Mouse (Mus musculus) CH12.LX (cell line): Measurements from ENCODE around the gene Cmtm4. TPM values are rescaled to one million over a fixed set of nuclear protein-coding genes. Genes with fewer than 3 reads are reported as not detected.

Experiments used
- DNase-seq: peaks from one replicate; pipeline ENCODE4 v3.0.0-alpha.2; 2013; ENCODE audit errors: extremely low read depth
- H3K27ac ChIP-seq: 2 replicates; pipeline ENCODE4 v1.5.1; 2012; ENCODE audit warnings: low read depth, mild to moderate bottlenecking, control low read depth, moderate library complexity; ENCODE audit not compliant: insufficient read depth
- H3K27me3 ChIP-seq: replicated peaks from 2 replicates; pipeline ENCODE3; 2012; ENCODE audit warnings: inconsistent platforms
- H3K36me3 ChIP-seq, 2 experiments: replicated peaks in 1 of 2; 2 replicates each; pipeline versions ENCODE3 to v1.6.1; 2012; ENCODE audit warnings: inconsistent platforms in 1 of 2, low read length in 1 of 2, mild to moderate bottlenecking in 1 of 2, mixed read lengths in 1 of 2, moderate library complexity in 1 of 2; ENCODE audit not compliant: control insufficient read depth in 1 of 2, insufficient read depth in 1 of 2
- H3K4me1 ChIP-seq, 2 experiments: 2 replicates each; pipeline ENCODE4 v1.6.1; 2012; ENCODE audit warnings: inconsistent platforms in 1 of 2, moderate library complexity in 1 of 2; ENCODE audit not compliant: insufficient read depth in 2 of 2, control insufficient read depth in 1 of 2
- H3K4me2 ChIP-seq: 2 replicates; pipeline ENCODE4 v1.6.1; 2012; ENCODE audit warnings: low read depth, mild to moderate bottlenecking, control low read depth; ENCODE audit not compliant: poor library complexity, insufficient read depth, severe bottlenecking
- H3K4me3 ChIP-seq, 3 experiments: fragments of 150-350 bp in 1 of 3; sonication (generic) in 1 of 3; replicated peaks in 1 of 3; 2 replicates each; pipeline versions ENCODE3 to v1.5.1; 2011 to 2012; ENCODE audit warnings: low read depth in 2 of 3, low read length in 2 of 3, mild to moderate bottlenecking in 2 of 3, moderate library complexity in 2 of 3, control low read depth in 1 of 3, improper control_type of control experiment in 1 of 3, inconsistent platforms in 1 of 3, mixed read lengths in 1 of 3; ENCODE audit not compliant: poor library complexity in 1 of 3
- H3K79me2 ChIP-seq: replicated peaks from 2 replicates; pipeline ENCODE4 v1.6.1; 2012; ENCODE audit warnings: mild to moderate bottlenecking, moderate library complexity; ENCODE audit not compliant: control insufficient read depth, poor library complexity, insufficient read depth, severe bottlenecking; ENCODE audit errors: extremely low read depth
- H3K9ac ChIP-seq: 2 replicates; pipeline ENCODE4 v1.6.1; 2012; ENCODE audit warnings: low read depth, mild to moderate bottlenecking, control low read depth, moderate library complexity; ENCODE audit not compliant: insufficient read depth
- H3K9me3 ChIP-seq: replicated peaks from 2 replicates; pipeline ENCODE3; 2012; ENCODE audit warnings: low read length, inconsistent platforms, mixed read lengths
- CHD2 ChIP-seq: IDR thresholded peaks from 2 replicates; pipeline ENCODE4 v1.6.1; 2011; ENCODE audit warnings: low read length, improper control_type of control experiment
- CTCF ChIP-seq, 2 experiments: IDR thresholded peaks in 1 of 2; conservative IDR thresholded peaks in 1 of 2; 2 replicates each; pipeline ENCODE4 v1.5.1; 2011 to 2012; ENCODE audit warnings: low read depth in 2 of 2, low read length in 2 of 2, improper control_type of control experiment in 1 of 2, inconsistent platforms in 1 of 2, mild to moderate bottlenecking in 1 of 2, moderate library complexity in 1 of 2
- ELF1 ChIP-seq: IDR thresholded peaks from 2 replicates; pipeline ENCODE4 v1.6.1; 2014; ENCODE audit warnings: low read depth, mild to moderate bottlenecking, inconsistent platforms, low read length, improper control_type of control experiment
- JUND ChIP-seq: conservative IDR thresholded peaks from 2 replicates; pipeline ENCODE4 v1.6.1; 2011; ENCODE audit warnings: low read depth, low read length, improper control_type of control experiment
- KAT2A ChIP-seq: IDR thresholded peaks from 2 replicates; pipeline ENCODE4 v1.6.1; 2012; ENCODE audit warnings: low read length, improper control_type of control experiment, inconsistent platforms; ENCODE audit not compliant: insufficient replicate concordance
- MAFK ChIP-seq: IDR thresholded peaks from 2 replicates; pipeline ENCODE4 v1.6.1; 2011; ENCODE audit warnings: low read length, improper control_type of control experiment; ENCODE audit not compliant: insufficient replicate concordance
- MXI1 ChIP-seq: IDR thresholded peaks from 2 replicates; pipeline ENCODE4 v1.6.1; 2011; ENCODE audit warnings: mild to moderate bottlenecking, low read depth, low read length, improper control_type of control experiment
- NRF1 ChIP-seq: IDR thresholded peaks from 2 replicates; pipeline ENCODE4 v1.6.1; 2014; ENCODE audit warnings: low read depth, mild to moderate bottlenecking, inconsistent platforms, low read length, improper control_type of control experiment, moderate library complexity
- PAX5 ChIP-seq: IDR thresholded peaks from 2 replicates; pipeline ENCODE4 v1.6.1; 2012; ENCODE audit warnings: low read length, inconsistent platforms, mixed read lengths
- RAD21 ChIP-seq: IDR thresholded peaks from 2 replicates; pipeline ENCODE4 v1.6.1; 2011; ENCODE audit warnings: low read depth, mild to moderate bottlenecking, low read length, improper control_type of control experiment, moderate library complexity
- SMC3 ChIP-seq: IDR thresholded peaks from 2 replicates; pipeline ENCODE4 v1.6.1; 2011; ENCODE audit warnings: low read depth, low read length, improper control_type of control experiment
- TBP ChIP-seq: conservative IDR thresholded peaks from 2 replicates; pipeline ENCODE4 v1.6.1; 2011; ENCODE audit warnings: low read depth, low read length, improper control_type of control experiment
- UBTF ChIP-seq: IDR thresholded peaks from 2 replicates; pipeline ENCODE4 v1.6.1; 2012; ENCODE audit warnings: low read depth, mild to moderate bottlenecking, inconsistent platforms, low read length, improper control_type of control experiment, moderate library complexity
- USF1 ChIP-seq: IDR thresholded peaks from 2 replicates; pipeline ENCODE4 v1.6.1; 2014; ENCODE audit warnings: low read depth, mild to moderate bottlenecking, inconsistent platforms, low read length, improper control_type of control experiment
- ZKSCAN1 ChIP-seq: IDR thresholded peaks from 2 replicates; pipeline ENCODE4 v1.6.1; 2012; ENCODE audit warnings: low read depth, inconsistent platforms, low read length, improper control_type of control experiment, borderline replicate concordance
- dilution Hi-C: fragments of 300-500 bp; cut with MboI; formaldehyde crosslinking; loops from 2 replicates; pipeline ENCODE4 v1.14.3; 2020; ENCODE audit warnings: low sequenced_read_pairs; ENCODE audit not compliant: extremely low pct_unique_long_range_greater_than_20kb, extremely low pct_ligation_motif_present
- in situ Hi-C: fragments of 300-500 bp; cut with MboI; formaldehyde crosslinking; loops from 3 replicates; pipeline ENCODE4 v1.14.3; 2019; ENCODE audit warnings: low sequenced_read_pairs, low pct_ligation_motif_present, low pct_unique_long_range_greater_than_20kb, mixed read lengths
- polyA plus RNA-seq: library from polyadenylated mRNA; unstranded; fragments of >175 nt; gene quantifications from 2 replicates; pipeline ENCODE4 v1.2.1, GENCODE M21; 2012; ENCODE audit warnings: low read depth; ENCODE audit not compliant: insufficient read length
- total RNA-seq, 2 experiments: library from RNA; depleted of rRNA; stranded (reverse); fragments of 300-350 nt in 1 of 2; fragments of >200 nt in 1 of 2; gene quantifications; 2 replicates each; pipeline ENCODE4 v1.2.3; 2012 to 2014

The Cmtm4 gene
- total and polyA plus RNA-seq, 3 experiments, result 2.3 to 3.0 (median 2.6) TPM

DNA sequence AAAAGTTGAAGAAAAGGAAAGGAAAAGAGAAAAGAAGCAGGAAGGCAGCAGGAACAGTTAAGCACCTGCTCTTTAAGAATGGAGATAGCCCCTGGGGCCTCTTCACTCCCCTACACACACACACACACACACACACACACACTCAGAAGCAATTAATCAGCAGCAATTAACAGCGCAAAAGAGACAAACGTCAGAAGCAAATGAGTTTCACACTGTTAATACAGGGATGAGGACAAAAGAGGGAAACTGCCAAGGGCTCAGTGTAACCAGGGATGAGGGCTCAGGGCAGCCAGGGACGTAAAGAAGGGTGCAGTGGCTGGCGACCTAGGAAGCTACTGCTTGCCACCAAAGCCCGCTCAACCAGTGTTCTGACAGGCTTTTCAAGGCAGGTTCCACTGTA is 28.2 kb downstream of the Cmtm4 start:
- dilution Hi-C loops, result no loop called here
- no peak overlapping the region for H3K9ac ChIP-seq
- TF ChIP-seq USF1, result no peak
- TF ChIP-seq ZKSCAN1, result no peak
- no peak for TF ChIP-seq ELF1
- TF ChIP-seq PAX5, result no peak
- no peak for TF ChIP-seq SMC3
- TF ChIP-seq MAFK, result no peak
- TF ChIP-seq MXI1, result no peak
- TF ChIP-seq KAT2A, result no peak
- no peak for TF ChIP-seq UBTF
- TF ChIP-seq JUND, result no peak
- TF ChIP-seq CHD2, result no peak
- TF ChIP-seq NRF1, result no peak
- no peak for TF ChIP-seq RAD21
- no peak overlapping the region for H3K27ac ChIP-seq
- H3K36me3 ChIP-seq, result peaks cover 0 to 6% of the 10 kb centered on the region in 2 experiments
- H3K4me1 ChIP-seq, result peaks cover 8 to 15% of the 10 kb centered on the region in 2 experiments
- no peak for DNase-seq
- in situ Hi-C loops, result loop anchor here (25.0 kb wide), 1 partner anchor 170 kb away; the partner anchor contains the start of genes Car7 and Nae1
- H3K79me2 ChIP-seq, result no peaks in the 10 kb centered on the region
- no peak overlapping the region for H3K4me3 ChIP-seq
- no peak overlapping the region for H3K4me2 ChIP-seq
- no peaks in the 10 kb centered on the region for H3K27me3 ChIP-seq
- no peaks in the 10 kb centered on the region for H3K9me3 ChIP-seq

DNA sequence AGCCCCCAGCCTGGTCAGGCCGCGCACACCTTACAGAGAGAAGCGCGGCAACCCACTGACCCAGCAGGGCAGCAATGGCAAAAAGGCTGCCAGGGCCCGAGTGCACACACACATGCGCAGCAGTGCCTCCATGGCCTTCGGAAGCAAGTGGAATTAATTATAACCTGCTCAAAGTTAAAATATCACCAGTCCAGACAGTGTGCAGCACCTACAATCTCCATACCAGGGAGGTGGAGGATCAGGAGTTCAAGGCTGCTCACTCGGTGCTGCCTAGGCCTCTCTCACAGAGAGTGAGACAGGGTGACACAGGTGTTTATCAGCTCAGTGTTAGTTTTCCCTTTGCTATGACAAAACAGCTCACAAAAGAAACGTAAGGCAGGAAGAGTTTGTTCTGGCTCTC is 29.9 kb downstream of the Cmtm4 start:
- Histone ChIP-seq H3K4me2 (no peak overlapping the region), H3K79me2 (no peaks in the 10 kb centered on the region), H3K27me3 (no peaks in the 10 kb centered on the region), H3K9ac (no peak overlapping the region), H3K4me3 (no peak overlapping the region), H3K4me1 (peaks cover 0 to 5% of the 10 kb centered on the region in 2 experiments; a peak in 2 of 4 replicates), H3K27ac (no peak overlapping the region), H3K9me3 (no peaks in the 10 kb centered on the region), H3K36me3 (peaks cover 0 to 7% of the 10 kb centered on the region in 2 experiments)
- dilution Hi-C loops, result no loop called here
- no peak for DNase-seq
- TF ChIP-seq CTCF (conservative IDR thresholded peaks at IDR 0.05 in 1 of 2, IDR thresholded peaks at IDR 0.05 in 1 of 2; ENCODE audit: low read depth in 2 of 2, low read length in 2 of 2), result no peak
- TF ChIP-seq UBTF, result no peak
- no peak for TF ChIP-seq TBP
- in situ Hi-C loops, result loop anchor here (25.0 kb wide), 1 partner anchor 172 kb away; the partner anchor contains the start of genes Car7 and Nae1
